Mouse (Mus musculus) bone marrow, adult 2 months (tissue): ENCODE results near the gene Ldah. TPM values are rescaled to one million over a fixed set of nuclear protein-coding genes. Genes with fewer than 3 reads are reported as not detected.

Source experiments
- H3K27ac ChIP-seq: fragments of 200-500 bp; 2 replicates; pipeline ENCODE4 v1.5.1; 2012; ENCODE audit warnings: low read depth, mild to moderate bottlenecking, control low read depth, inconsistent platforms, low read length; ENCODE audit not compliant: control insufficient read depth, poor library complexity, insufficient read depth
- H3K4me1 ChIP-seq: fragments of 200-500 bp; 2 replicates; pipeline ENCODE4 v1.6.1; 2011; ENCODE audit warnings: low read length; ENCODE audit not compliant: control insufficient read depth, insufficient read depth
- H3K4me3 ChIP-seq: fragments of 200-500 bp; replicated peaks from 2 replicates; pipeline ENCODE3; 2011; ENCODE audit warnings: mild to moderate bottlenecking, low read depth, low read length, control low read depth; ENCODE audit not compliant: control insufficient read depth
- CTCF ChIP-seq: fragments of 200-500 bp; IDR thresholded peaks from 2 replicates; pipeline ENCODE4 v1.5.1; 2011; ENCODE audit warnings: low read length, control low read depth; ENCODE audit not compliant: control insufficient read depth, insufficient read depth
- POLR2A ChIP-seq: fragments of 200-500 bp; IDR thresholded peaks from 2 replicates; pipeline ENCODE4 v1.6.1; 2011; ENCODE audit warnings: low read depth, mild to moderate bottlenecking, control low read depth, low read length, borderline replicate concordance; ENCODE audit not compliant: control insufficient read depth
- WGBS: fragments of 180-500 bp; shearing (Covaris S2); methylation state at CpG from one replicate; pipeline ENCODE4 v1.1.7; 2018; 5-methylcytosine and 5-hydroxymethylcytosine counted together
- polyA plus RNA-seq: library from polyadenylated mRNA; stranded (reverse); fragments of >200 nt; gene quantifications from 2 replicates; pipeline ENCODE4 v1.2.4, GENCODE M21; 2011; ENCODE audit warnings: low replicate concordance; ENCODE audit not compliant: missing spikeins, insufficient read depth, insufficient read length

Ldah gene
- polyA plus RNA-seq, 1 experiment = 21.4 TPM

- no peak overlapping the region for H3K4me3 ChIP-seq
- WGBS = 14% methylated on average over 2 of the region's 2 CpGs
- H3K4me1 ChIP-seq = no peaks in the 10 kb centered on the region; the same call in 1 of the 2 replicates
- TF ChIP-seq POLR2A (no peak), CTCF (no peak)
- no peak overlapping the region for H3K27ac ChIP-seq
Observed at GRCm38 (mm10) chr12:8260297-8260696, 52.4 kb downstream of the Ldah start.

GRCm38 (mm10) chr12:8266311-8266710 is 58.4 kb downstream of the Ldah start:
- Histone ChIP-seq H3K27ac (no peak overlapping the region), H3K4me3 (no peak overlapping the region), H3K4me1 (no peaks in the 10 kb centered on the region)
- WGBS = 85% methylated on average over 7 of the region's 7 CpGs
- TF ChIP-seq CTCF = no peak
- no peak for TF ChIP-seq POLR2A

GRCm38 (mm10) chr12:8269627-8270026 is 61.7 kb downstream of the Ldah start:
- Histone ChIP-seq H3K27ac (no peak overlapping the region), H3K4me1 (no peaks in the 10 kb centered on the region), H3K4me3 (no peak overlapping the region)
- WGBS = 48% methylated on average over 11 of the region's 11 CpGs
- TF ChIP-seq POLR2A (no peak), CTCF (no peak)

- no peak for TF ChIP-seq POLR2A
- TF ChIP-seq CTCF = no peak
- WGBS = 70% methylated on average over 2 of the region's 2 CpGs
- H3K27ac ChIP-seq = no peak overlapping the region
Observed at GRCm38 (mm10) chr12:8271405-8271804, 63.5 kb downstream of the Ldah start.

GRCm38 (mm10) chr12:8273471-8274171 is 65.7 kb downstream of the Ldah start:
- Histone ChIP-seq H3K27ac (no peak overlapping the region), H3K4me3 (no peak overlapping the region), H3K4me1 (no peaks in the 10 kb centered on the region)
- 91% methylated on average over 6 of the region's 6 CpGs for WGBS
- TF ChIP-seq CTCF (no peak), POLR2A (no peak)

More at GRCm38 (mm10) chr12:8271405-8271804, 63.5 kb downstream of the Ldah start:
- no peaks in the 10 kb centered on the region for H3K4me1 ChIP-seq
- no peak overlapping the region for H3K4me3 ChIP-seq

GRCm38 (mm10) chr12:8275424-8275823 is 67.5 kb downstream of the Ldah start:
- no peak overlapping the region for H3K4me3 ChIP-seq
- H3K4me1 ChIP-seq = no peaks in the 10 kb centered on the region
- TF ChIP-seq CTCF (no peak), POLR2A (no peak)
- 88% methylated on average over 4 of the region's 4 CpGs for WGBS
- no peak overlapping the region for H3K27ac ChIP-seq

GRCm38 (mm10) chr12:8281225-8282017 is 73.5 kb downstream of the Ldah start:
- Histone ChIP-seq H3K4me3 (no peak overlapping the region), H3K27ac (no peak overlapping the region), H3K4me1 (no peaks in the 10 kb centered on the region)
- WGBS = 87% methylated on average over 15 of the region's 15 CpGs
- TF ChIP-seq CTCF (no peak), POLR2A (no peak)

- no peaks in the 10 kb centered on the region for H3K4me1 ChIP-seq
- H3K27ac ChIP-seq = no peak overlapping the region
- H3K4me3 ChIP-seq = no peak overlapping the region
- no peak for TF ChIP-seq POLR2A
- TF ChIP-seq CTCF = no peak
- 59% methylated on average over 3 of the region's 3 CpGs for WGBS
Observed at GRCm38 (mm10) chr12:8287970-8288369, 80.1 kb downstream of the Ldah start.
